Mouse (Mus musculus) embryo, embryonic 9.5 days (tissue): Measurements from ENCODE around the gene Mobp.
A peak's percentile ranks its signal among the peaks of the same experiment; 100 is the strongest.
"Not testable (repeated sequence)": the region's sequence is repeated elsewhere in the genome, so short reads cannot be mapped to it uniquely, and the experiment has no call there.

Experiments used
- DNase-seq: peaks from one replicate; pipeline ENCODE4 v3.0.0-alpha.2; 2017; ENCODE audit errors: extremely low spot score

Mobp gene

GRCm38 (mm10) chr9:120149222-120149828, at the start of gene Mobp:
TSS of gene Mobp (plus strand) at chr9:120149707.
- peak; percentile 34 for DNase-seq

- no peak for DNase-seq
Observed at GRCm38 (mm10) chr9:120101165-120101564, 48.3 kb upstream of the Mobp start.

- DNase-seq = not testable (repeated sequence)
Observed at GRCm38 (mm10) chr9:120108953-120109352, 40.6 kb upstream of the Mobp start.

DNA sequence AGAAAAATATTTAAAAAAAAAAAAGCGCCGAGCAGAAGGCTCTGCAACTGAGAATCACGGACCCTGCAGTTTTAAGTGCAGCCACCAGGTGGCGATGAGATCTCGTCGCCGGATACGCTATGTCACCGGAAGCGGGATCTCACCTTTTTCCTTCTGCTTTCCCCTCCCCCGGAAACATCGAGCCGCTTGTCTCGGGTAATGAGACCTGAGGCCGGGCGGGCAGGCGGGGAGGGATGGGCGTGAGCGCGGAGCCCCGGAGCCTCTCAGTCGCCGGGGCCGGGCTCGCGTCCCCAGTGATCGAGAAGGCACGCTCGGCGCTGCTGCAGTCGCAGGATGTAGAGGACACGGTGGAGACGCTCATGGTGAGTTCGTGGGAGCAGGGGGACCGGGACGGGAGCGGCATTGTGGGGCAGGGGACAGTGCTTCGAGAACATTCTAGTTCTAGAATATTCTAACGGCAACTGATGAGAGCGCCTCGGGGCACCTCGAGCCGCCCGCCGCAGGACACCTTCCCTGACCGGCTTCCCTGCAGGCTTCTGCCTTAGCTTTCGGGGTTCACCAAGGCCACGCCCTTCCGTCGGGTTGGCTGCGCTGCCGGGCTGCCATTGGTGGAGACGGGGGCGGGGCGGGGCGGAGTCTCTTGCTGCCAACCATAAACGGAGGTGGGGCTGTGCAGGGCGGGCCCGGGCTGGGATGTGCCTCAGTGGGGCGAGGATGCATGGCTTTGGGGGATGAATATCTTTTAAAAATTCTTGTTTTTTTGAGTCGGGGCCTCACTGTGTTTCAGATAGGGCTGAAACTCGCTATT, 39.1 kb upstream of the Mobp start, which contains the start of gene Slc25a38:
TSS of gene Slc25a38 (plus strand) at position 164 of the 808 bp plus-strand sequence.
- peak; percentile 93 for DNase-seq

DNA sequence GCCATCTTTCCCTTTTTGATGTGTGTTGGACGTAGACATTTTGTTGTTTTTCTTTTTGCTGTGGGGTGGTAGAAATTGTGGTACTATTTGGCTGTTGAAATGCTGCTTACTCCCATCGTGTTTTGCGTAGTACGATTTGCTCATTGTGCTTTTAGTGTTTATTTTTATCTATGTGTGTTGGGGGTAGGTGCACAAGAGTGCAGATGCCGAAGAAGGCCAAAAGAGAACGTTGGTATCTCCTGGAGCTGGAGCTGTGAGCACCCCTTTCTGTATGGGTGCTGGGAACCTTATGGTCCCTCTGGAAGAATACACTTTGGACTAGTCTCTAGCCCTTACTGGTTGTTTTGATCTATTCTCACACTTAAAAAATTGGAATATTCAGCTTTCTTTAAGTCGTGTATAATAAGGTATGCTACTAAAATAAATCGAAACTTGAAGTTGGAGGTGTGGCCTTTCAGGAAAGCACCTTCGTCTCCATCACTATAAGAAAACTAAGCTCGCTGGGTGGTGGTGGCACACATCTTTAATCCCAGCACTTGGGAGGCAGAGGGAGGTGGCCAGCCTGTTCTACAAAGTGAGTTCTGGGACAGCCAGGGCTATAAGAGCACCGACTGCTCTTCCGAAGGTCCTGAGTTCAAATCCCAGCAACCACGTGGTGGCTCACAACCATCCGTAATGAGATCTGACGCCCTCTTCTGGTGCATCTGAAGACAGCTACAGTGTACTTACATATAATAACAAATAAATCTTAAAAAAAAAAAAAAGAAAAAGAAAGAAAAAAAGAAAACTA, 38.2 kb upstream of the Mobp start:
- no peak for DNase-seq

GRCm38 (mm10) chr9:120112472-120112871, 37.0 kb upstream of the Mobp start:
- no peak for DNase-seq

DNA sequence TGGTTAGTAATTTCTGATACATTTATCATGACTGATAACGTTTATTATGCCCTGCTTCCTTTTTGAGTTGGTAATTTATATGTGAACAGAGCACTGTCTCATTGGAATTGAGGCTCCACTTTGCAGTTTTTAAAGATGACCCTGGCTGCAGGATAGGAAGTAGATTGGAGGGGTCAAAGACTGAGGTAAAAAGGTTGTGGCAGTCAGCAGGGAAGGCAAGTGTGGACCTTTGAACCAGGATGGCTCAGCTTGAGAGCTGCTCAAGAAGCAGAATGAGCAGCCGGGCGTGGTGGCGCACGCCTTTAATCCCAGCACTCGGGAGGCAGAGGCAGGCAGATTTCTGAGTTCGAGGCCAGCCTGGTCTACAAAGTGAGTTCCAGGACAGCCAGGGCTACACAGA, 36.1 kb upstream of the Mobp start:
- DNase-seq = no peak

GRCm38 (mm10) chr9:120114051-120114788, 35.3 kb upstream of the Mobp start:
- DNase-seq = no peak

DNA sequence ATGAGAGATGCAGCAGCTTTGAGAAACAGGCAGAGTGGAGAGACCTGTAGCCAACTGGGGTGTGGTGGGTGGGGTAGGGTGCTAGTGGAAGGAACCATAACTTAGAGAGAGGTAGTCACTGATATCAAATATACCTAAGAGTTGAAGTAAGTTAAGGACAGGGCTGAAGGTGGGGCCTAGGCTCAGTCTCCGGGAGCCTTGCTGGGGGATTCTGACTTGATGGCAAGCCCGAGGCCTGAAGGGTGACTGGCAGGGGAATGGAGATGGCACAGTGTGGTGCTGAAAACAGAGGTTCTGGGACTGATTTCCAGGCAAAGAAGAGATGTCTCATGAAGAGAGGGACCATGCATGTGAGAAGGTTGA, 34.7 kb upstream of the Mobp start:
- DNase-seq = no peak

GRCm38 (mm10) chr9:120115580-120115979, 33.9 kb upstream of the Mobp start:
- DNase-seq = no peak

DNA sequence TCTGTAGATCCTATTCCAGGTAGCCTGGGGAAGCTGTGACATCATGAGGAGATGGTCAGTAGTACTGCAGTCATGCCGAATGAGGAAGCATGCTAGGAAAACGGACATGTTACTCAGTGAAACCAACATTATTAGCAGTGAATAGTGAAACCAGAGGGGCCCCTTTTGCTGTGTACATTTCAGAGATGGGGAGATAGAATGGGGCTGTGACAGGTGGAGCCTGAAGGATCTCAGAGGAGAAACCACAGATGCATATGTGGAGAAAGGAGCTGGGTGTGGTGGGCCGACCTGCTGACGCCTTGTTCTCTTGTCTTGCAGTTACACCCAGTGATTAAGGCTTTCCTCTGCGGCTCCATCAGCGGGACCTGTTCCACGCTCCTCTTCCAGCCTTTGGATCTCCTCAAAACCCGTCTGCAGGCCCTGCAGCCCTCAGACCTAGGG, 33.3 kb upstream of the Mobp start:
- DNase-seq = no peak

GRCm38 (mm10) chr9:120118212-120118611, 31.3 kb upstream of the Mobp start:
- DNase-seq = no peak

DNA sequence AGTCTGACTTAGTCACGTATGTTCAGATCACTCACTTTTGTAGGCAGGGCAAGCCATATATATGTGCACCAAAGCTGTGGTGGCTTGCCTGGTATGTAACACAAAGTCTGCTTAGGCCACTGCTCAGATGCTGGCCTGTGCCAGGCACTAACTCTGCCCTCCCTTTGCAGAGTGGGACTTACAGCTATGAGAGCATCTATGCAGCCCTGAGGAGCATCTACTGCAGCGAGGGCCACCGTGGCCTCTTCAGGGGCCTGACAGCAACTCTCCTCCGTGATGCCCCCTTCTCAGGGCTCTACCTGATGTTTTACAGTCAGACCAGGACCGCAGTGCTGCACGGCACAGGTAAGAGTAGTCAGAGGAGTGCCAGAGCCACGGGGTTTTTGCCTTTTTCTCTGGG, 29.0 kb upstream of the Mobp start:
- DNase-seq = no peak

- DNase-seq = no peak
Observed at GRCm38 (mm10) chr9:120126868-120127267, 22.6 kb upstream of the Mobp start.

- DNase-seq = peak; percentile 96
Observed at GRCm38 (mm10) chr9:120127538-120128251, 21.8 kb upstream of the Mobp start, which contains the start of gene Rpsa. TSS of gene Rpsa (plus strand) at chr9:120127689.

DNA sequence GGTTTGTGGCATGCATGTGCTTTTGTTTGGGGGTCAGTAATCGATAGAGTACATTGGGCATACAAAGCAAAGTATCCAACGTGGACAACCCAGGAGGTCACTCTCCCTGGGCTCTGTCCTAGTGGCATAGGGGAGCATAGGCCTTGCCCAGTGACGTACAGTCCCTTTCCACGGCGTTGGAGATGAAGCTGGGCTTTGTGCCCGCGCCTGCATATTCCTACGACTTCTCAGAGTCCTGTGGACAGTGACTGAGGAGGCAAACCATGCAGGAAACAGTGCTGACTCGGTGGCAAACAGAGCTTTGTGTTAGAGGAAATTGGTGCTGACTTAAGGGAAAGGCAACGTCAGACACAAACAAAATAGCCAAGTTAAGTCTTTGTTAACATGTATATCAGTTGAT, 20.2 kb upstream of the Mobp start:
- no peak for DNase-seq

DNA sequence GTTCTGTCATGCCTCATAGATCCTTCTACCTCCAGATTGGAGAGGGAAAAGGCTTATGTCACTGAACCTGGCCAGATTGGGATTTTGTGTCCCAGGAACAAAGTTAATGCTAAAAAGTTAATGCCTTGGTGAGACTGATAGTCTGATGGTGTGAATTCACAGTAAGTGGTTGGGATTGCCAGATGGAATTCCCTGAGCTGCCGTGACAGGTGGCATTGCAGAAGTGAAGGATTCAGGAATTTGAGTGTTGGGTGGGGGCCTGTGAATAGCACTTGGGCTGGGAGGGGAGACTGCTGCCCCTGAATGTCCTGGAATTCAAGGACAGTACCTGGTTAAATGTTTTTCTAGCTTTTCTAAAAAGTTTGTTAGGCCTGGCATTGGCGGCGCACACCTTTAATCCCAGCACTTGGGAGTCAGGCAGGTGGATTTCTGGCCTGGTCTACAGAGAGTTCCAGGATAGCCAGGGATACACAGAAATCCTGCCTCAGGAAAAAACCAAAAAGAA, 17.7 kb upstream of the Mobp start:
- no peak for DNase-seq

DNA sequence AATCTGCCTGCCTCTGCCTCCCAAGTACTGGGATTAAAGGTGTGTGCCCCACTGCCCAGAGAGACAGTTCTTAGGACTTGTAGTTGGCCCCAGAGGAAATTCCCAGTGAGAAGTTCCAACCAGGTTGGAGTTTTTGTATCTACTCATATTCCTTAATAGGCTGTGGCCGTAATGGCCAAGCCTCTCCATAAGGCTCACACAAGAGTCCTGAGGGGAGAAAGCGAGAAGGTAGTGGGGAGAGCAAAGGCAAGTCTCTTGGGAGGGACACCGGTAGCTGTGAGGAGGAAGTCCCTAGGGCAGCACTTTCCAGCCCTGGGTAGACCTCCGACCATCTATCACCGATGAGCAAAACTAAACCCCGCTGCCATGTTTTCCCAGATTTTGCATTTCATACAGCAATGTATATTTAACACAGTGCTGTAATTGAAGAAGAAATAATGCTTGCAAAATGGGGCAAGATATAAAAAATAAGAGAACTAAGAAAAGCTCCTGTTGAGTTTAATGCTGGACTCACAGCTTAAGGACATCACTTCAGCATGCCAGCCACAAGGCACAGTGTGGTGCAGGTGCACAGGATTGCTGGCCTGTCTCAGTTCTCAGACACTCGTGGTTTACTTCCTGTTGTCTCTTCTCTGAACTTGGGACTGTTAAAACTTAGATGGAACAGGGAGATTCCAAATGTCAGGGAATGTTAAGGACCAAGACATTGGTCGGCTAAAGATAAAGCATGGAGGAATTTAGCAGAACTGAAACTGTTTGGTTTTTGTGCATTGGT, 16.3 kb upstream of the Mobp start:
- peak; percentile 58 for DNase-seq

DNA sequence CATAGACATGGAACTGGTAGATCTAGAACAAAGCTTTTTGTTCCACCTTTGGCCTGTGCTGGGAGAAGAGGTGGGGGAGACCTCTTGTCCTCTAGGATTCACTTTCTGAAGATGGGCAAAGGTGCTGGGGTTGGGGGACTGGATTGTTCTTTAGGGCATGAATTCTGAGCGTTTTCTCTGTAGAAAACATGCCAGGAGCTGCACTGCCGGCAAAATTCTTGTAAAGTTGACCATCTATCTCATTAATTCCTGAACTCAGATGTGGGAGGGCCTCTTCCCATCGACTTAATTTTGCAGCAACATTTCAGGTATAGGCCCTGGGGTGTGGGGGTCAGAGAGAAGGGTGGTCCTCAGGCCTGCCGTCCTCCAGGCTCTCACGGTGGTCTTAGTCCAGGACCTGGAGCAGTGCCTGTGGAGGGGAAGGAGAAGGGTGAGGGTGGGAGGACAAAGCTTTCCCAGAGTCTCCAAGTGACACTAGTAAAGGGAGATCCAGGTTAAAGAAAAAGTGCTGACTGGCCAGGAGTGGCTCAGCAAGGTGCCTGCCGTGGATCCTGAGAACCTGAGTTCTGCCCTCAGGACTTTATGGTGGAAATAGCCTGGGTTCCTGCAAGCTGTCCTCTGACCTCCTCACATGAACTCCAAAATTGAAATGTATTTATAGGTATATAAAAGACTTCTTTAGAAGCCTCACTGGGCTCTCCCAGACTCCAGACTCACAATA, 15.6 kb upstream of the Mobp start:
- DNase-seq = peak; percentile 38
